Mouse (Mus musculus): ENCODE measurements at regions not wholly inside any gene's neighbourhood (a gene's known extent, or its start where the extent isn't known, plus 50 kb on each side); places are given as distances from the start of the nearest gene placed in this dataset.

- no peak for TF ChIP-seq CTCF (conservative IDR thresholded peaks at IDR 0.05; ENCODE audit: low read length)
- TF ChIP-seq NANOG (IDR thresholded peaks at IDR 0.05; ENCODE audit: borderline replicate concordance, low read length) = no peak
Observed at GRCm38 (mm10) chr19:56105452-56106091, 181.4 kb upstream of the Habp2 start.

Data from E14TG2a.4 (cell line).